Mouse (Mus musculus): ENCODE results near the gene Tjp2. TPM values are rescaled to one million over a fixed set of nuclear protein-coding genes. Genes with fewer than 3 reads are reported as not detected.

Tjp2 gene
- total and polyA plus RNA-seq, 3 experiments = 7.9 to 19.2 (median 16.1) TPM

DNA sequence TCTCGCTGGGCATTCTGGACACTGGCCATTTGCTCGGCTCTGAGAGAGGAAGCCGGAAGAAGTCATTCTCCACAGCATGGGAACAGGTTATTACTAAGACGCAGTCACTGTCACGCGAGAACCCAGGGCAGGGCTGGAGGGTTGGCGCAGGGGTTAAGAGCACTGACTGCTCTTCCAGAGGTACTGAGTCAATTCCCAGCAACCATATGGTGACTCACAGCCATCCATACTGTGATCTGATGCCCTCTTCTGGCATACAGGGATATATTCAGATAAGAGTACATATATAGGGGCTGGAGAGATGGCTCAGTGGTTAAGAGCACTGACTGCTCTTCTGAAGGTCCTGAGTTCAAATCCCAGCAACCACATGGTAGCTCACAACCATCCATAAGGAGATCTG is 113.2 kb downstream of the Tjp2 start:
- H3K27me3 ChIP-seq (ENCODE audit: control insufficient read depth, insufficient read depth, low read length) = no peaks in the 10 kb centered on the region
- no peak overlapping the region for H3K27ac ChIP-seq
- H3K4me1 ChIP-seq (ENCODE audit: control insufficient read depth, insufficient read depth, low read length) = no peaks in the 10 kb centered on the region
- peaks cover 5% of the 10 kb centered on the region; the same call in 1 of the 2 replicates for H3K36me3 ChIP-seq (ENCODE audit: control insufficient read depth, insufficient read depth, low read length)
- no peak overlapping the region for H3K9ac ChIP-seq (ENCODE audit: low read depth, low read length)
- no peak for TF ChIP-seq POLR2A (IDR thresholded peaks at IDR 0.05; ENCODE audit: insufficient read depth, low read depth, low read length)
- TF ChIP-seq CTCF (IDR thresholded peaks at IDR 0.05) = no peak
- TF ChIP-seq EP300 (IDR thresholded peaks at IDR 0.05; ENCODE audit: insufficient read depth, low read depth, low read length) = no peak
- intact Hi-C loops (cut with DNase I) = no loop called here
- DNase-seq = no peak
- no peak overlapping the region for H3K4me3 ChIP-seq
- H3K79me2 ChIP-seq (replicated peaks; ENCODE audit: control insufficient read depth, insufficient read depth, low read length) = no peaks in the 10 kb centered on the region
- WGBS = 96% methylated on average over 7 of the region's 7 CpGs

- Histone ChIP-seq H3K36me3 (ENCODE audit: control insufficient read depth, insufficient read depth, low read length) (peaks cover 5% of the 10 kb centered on the region; the same call in 1 of the 2 replicates), H3K27ac (no peak overlapping the region), H3K27me3 (ENCODE audit: control insufficient read depth, insufficient read depth, low read length) (no peaks in the 10 kb centered on the region), H3K4me3 (no peak overlapping the region), H3K9ac (ENCODE audit: low read depth, low read length) (no peak overlapping the region), H3K4me1 (ENCODE audit: control insufficient read depth, insufficient read depth, low read length) (no peaks in the 10 kb centered on the region), H3K79me2 (replicated peaks; ENCODE audit: control insufficient read depth, insufficient read depth, low read length) (no peaks in the 10 kb centered on the region)
- intact Hi-C loops (cut with DNase I) = no loop called here
- DNase-seq = no peak
- TF ChIP-seq CTCF (IDR thresholded peaks at IDR 0.05) (no peak), EP300 (IDR thresholded peaks at IDR 0.05; ENCODE audit: insufficient read depth, low read depth, low read length) (no peak), POLR2A (IDR thresholded peaks at IDR 0.05; ENCODE audit: insufficient read depth, low read depth, low read length) (no peak)
- WGBS = 60% methylated on average over 12 of the region's 12 CpGs
Observed at GRCm38 (mm10) chr19:24107707-24108106, 117.1 kb downstream of the Tjp2 start.

DNA sequence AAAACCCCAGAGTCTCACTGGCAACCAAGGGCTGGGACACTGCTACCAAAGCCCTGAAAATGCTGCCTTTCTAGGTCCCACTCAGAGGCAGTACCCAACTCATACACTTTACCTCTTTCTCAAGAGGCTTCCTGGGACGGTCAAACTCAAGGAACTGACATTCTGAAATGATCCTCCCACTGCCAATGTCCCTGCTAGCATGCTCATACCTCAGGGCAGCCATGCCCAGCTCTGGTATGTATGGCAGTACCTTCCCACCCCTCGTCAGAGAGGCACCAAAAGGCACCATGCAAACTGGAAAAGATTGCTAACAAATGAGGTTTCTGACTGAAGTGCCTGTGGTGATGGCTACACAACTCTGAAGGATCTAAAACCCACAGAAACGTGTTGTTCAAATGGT is 121.0 kb downstream of the Tjp2 start:
- Histone ChIP-seq H3K27ac (no peak overlapping the region), H3K9ac (ENCODE audit: low read depth, low read length) (no peak overlapping the region), H3K27me3 (ENCODE audit: control insufficient read depth, insufficient read depth, low read length) (no peaks in the 10 kb centered on the region), H3K79me2 (replicated peaks; ENCODE audit: control insufficient read depth, insufficient read depth, low read length) (no peaks in the 10 kb centered on the region), H3K36me3 (ENCODE audit: control insufficient read depth, insufficient read depth, low read length) (peaks cover 5% of the 10 kb centered on the region; the same call in 1 of the 2 replicates), H3K4me3 (no peak overlapping the region), H3K4me1 (ENCODE audit: control insufficient read depth, insufficient read depth, low read length) (no peaks in the 10 kb centered on the region)
- intact Hi-C loops (cut with DNase I) = no loop called here
- TF ChIP-seq EP300 (IDR thresholded peaks at IDR 0.05; ENCODE audit: insufficient read depth, low read depth, low read length) (no peak), CTCF (IDR thresholded peaks at IDR 0.05) (no peak), POLR2A (IDR thresholded peaks at IDR 0.05; ENCODE audit: insufficient read depth, low read depth, low read length) (no peak)
- 71% methylated on average over 3 of the region's 3 CpGs for WGBS
- no peak for DNase-seq

- Histone ChIP-seq H3K27ac (no peak overlapping the region), H3K36me3 (ENCODE audit: control insufficient read depth, insufficient read depth, low read length) (peaks cover 2% of the 10 kb centered on the region; the same call in 1 of the 2 replicates), H3K27me3 (ENCODE audit: control insufficient read depth, insufficient read depth, low read length) (no peaks in the 10 kb centered on the region), H3K4me1 (ENCODE audit: control insufficient read depth, insufficient read depth, low read length) (no peaks in the 10 kb centered on the region), H3K9ac (ENCODE audit: low read depth, low read length) (no peak overlapping the region), H3K79me2 (replicated peaks; ENCODE audit: control insufficient read depth, insufficient read depth, low read length) (no peaks in the 10 kb centered on the region), H3K4me3 (no peak overlapping the region)
- TF ChIP-seq EP300 (IDR thresholded peaks at IDR 0.05; ENCODE audit: insufficient read depth, low read depth, low read length) (no peak), CTCF (IDR thresholded peaks at IDR 0.05) (no peak)
- DNase-seq = no peak
- WGBS = 95% methylated on average over 10 of the region's 10 CpGs
- intact Hi-C loops (cut with DNase I) = no loop called here
Observed at GRCm38 (mm10) chr19:24102562-24103126, 122.2 kb downstream of the Tjp2 start.

- H3K36me3 ChIP-seq (ENCODE audit: control insufficient read depth, insufficient read depth, low read length) = no peaks in the 10 kb centered on the region
Observed at GRCm38 (mm10) chr19:24101183-24101582, 123.6 kb downstream of the Tjp2 start.

DNA sequence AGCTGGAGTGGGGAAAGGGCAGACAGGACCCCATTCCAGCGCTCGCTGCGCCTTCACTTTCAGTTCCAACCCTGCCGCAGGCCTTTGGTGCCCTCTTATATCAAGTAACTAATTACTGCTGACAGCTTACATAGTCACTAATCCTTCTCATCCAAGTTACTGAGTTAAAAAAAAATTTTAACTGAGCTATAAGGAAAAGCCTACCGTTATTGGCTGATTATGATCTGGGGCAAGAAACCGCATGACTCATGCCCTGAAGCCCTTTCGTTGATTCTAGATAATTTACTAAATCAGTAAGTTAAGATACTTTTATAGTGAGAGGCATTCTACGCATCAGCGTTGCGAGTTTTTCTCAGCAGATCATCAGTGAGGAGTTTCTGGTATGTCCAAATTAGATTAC is 126.1 kb downstream of the Tjp2 start:
- TF ChIP-seq EP300 (IDR thresholded peaks at IDR 0.05; ENCODE audit: insufficient read depth, low read depth, low read length) (no peak), POLR2A (IDR thresholded peaks at IDR 0.05; ENCODE audit: insufficient read depth, low read depth, low read length) (no peak), CTCF (IDR thresholded peaks at IDR 0.05) (no peak)
- 91% methylated on average over 10 of the region's 10 CpGs for WGBS
- Histone ChIP-seq H3K27ac (no peak overlapping the region), H3K4me1 (ENCODE audit: control insufficient read depth, insufficient read depth, low read length) (no peaks in the 10 kb centered on the region), H3K9ac (ENCODE audit: low read depth, low read length) (no peak overlapping the region), H3K79me2 (replicated peaks; ENCODE audit: control insufficient read depth, insufficient read depth, low read length) (no peaks in the 10 kb centered on the region), H3K36me3 (ENCODE audit: control insufficient read depth, insufficient read depth, low read length) (no peaks in the 10 kb centered on the region), H3K27me3 (ENCODE audit: control insufficient read depth, insufficient read depth, low read length) (no peaks in the 10 kb centered on the region), H3K4me3 (no peak overlapping the region)
- no peak for DNase-seq
- intact Hi-C loops (cut with DNase I) = no loop called here

More at GRCm38 (mm10) chr19:24101183-24101582, 123.6 kb downstream of the Tjp2 start:
- Histone ChIP-seq H3K4me1 (ENCODE audit: control insufficient read depth, insufficient read depth, low read length) (no peaks in the 10 kb centered on the region), H3K27ac (no peak overlapping the region), H3K9ac (ENCODE audit: low read depth, low read length) (no peak overlapping the region), H3K27me3 (ENCODE audit: control insufficient read depth, insufficient read depth, low read length) (no peaks in the 10 kb centered on the region), H3K4me3 (no peak overlapping the region), H3K79me2 (replicated peaks; ENCODE audit: control insufficient read depth, insufficient read depth, low read length) (no peaks in the 10 kb centered on the region)
- no peak for DNase-seq
- intact Hi-C loops (cut with DNase I) = no loop called here
- WGBS = 78% methylated on average over 6 of the region's 6 CpGs
- TF ChIP-seq POLR2A (IDR thresholded peaks at IDR 0.05; ENCODE audit: insufficient read depth, low read depth, low read length) (no peak), CTCF (IDR thresholded peaks at IDR 0.05) (peak; percentile 68), EP300 (IDR thresholded peaks at IDR 0.05; ENCODE audit: insufficient read depth, low read depth, low read length) (no peak)

Measured in heart, adult 2 months (tissue).